Mouse (Mus musculus): Measurements from ENCODE around the gene Sema6d. TPM values are rescaled to one million over a fixed set of nuclear protein-coding genes. Genes with fewer than 3 reads are reported as not detected.
A peak's percentile ranks its signal among the peaks of the same experiment; 100 is the strongest.

Sema6d gene
- polyA plus RNA-seq (2014; fragmentation: Nextera tagmentation; extraction: Ambion mirVana): 10.6 and 12.2 TPM in 2 replicates

- 2% methylated on average over 29 of the region's 29 CpGs for WGBS
- Histone ChIP-seq H3K9ac (ENCODE audit: low read depth, low read length) (0 out of 2 replicates have a peak within 1 kb of the TSS, but pooled peaks have one; percentile 20), H3K4me1 (replicated peaks; ENCODE audit: control insufficient read depth, insufficient read depth, low read length) (no peaks in the 10 kb centered on the region), H3K27ac (ENCODE audit: low read depth, low read length) (no peak within 1 kb of the TSS), H3K27me3 (replicated peaks; ENCODE audit: control insufficient read depth, insufficient read depth, low read length) (peaks cover 26% of the 10 kb centered on the region), H3K4me2 (peak within 1 kb of the TSS; percentile 71), H3K36me3 (ENCODE audit: control insufficient read depth, insufficient read depth, low read length) (no peaks in the 10 kb centered on the region), H3K9me3 (ENCODE audit: control insufficient read depth, low read length) (no peaks in the 10 kb centered on the region), H3K4me3 (ENCODE audit: low read depth, low read length) (peak within 1 kb of the TSS; percentile 46)
- DNase-seq (ENCODE audit: low spot score) (peak; percentile 39), ATAC-seq (replicated peaks; ENCODE audit: low FRiP score) (0 out of 2 replicates have a peak, but pooled peaks have one; percentile 49)
Observed at GRCm38 (mm10) chr2:124089813-124090230, at the start of gene Sema6d. Gene Sema6d (plus strand): TSS chr2:124089969.

- Histone ChIP-seq H3K4me2 (no peak overlapping the region), H3K36me3 (ENCODE audit: control insufficient read depth, insufficient read depth, low read length) (no peaks in the 10 kb centered on the region), H3K27me3 (replicated peaks; ENCODE audit: control insufficient read depth, insufficient read depth, low read length) (no peaks in the 10 kb centered on the region), H3K9ac (ENCODE audit: low read depth, low read length) (no peak overlapping the region), H3K4me3 (ENCODE audit: low read depth, low read length) (no peak overlapping the region), H3K27ac (ENCODE audit: low read depth, low read length) (no peak overlapping the region), H3K9me3 (ENCODE audit: control insufficient read depth, low read length) (no peaks in the 10 kb centered on the region), H3K4me1 (replicated peaks; ENCODE audit: control insufficient read depth, insufficient read depth, low read length) (no peaks in the 10 kb centered on the region)
- ATAC-seq (replicated peaks; ENCODE audit: low FRiP score) (no peak), DNase-seq (ENCODE audit: low spot score) (no peak)
- 64% methylated on average over 3 of the region's 3 CpGs for WGBS
Observed at GRCm38 (mm10) chr2:124059910-124060309, 29.9 kb upstream of the Sema6d start.

- no peaks in the 10 kb centered on the region for H3K4me1 ChIP-seq (replicated peaks; ENCODE audit: control insufficient read depth, insufficient read depth, low read length)
- H3K9me3 ChIP-seq (ENCODE audit: control insufficient read depth, low read length): no peaks in the 10 kb centered on the region
- H3K36me3 ChIP-seq (ENCODE audit: control insufficient read depth, insufficient read depth, low read length): no peaks in the 10 kb centered on the region
- ATAC-seq (replicated peaks; ENCODE audit: low FRiP score) (no peak), DNase-seq (ENCODE audit: low spot score) (no peak)
- H3K27ac ChIP-seq (ENCODE audit: low read depth, low read length): no peak overlapping the region
- no peak overlapping the region for H3K9ac ChIP-seq (ENCODE audit: low read depth, low read length)
- H3K4me3 ChIP-seq (ENCODE audit: low read depth, low read length): no peak overlapping the region
- no peaks in the 10 kb centered on the region for H3K27me3 ChIP-seq (replicated peaks; ENCODE audit: control insufficient read depth, insufficient read depth, low read length)
- 82% methylated on average over 4 of the region's 4 CpGs for WGBS
- H3K4me2 ChIP-seq: no peak overlapping the region
Observed at GRCm38 (mm10) chr2:124068380-124068779, 21.4 kb upstream of the Sema6d start.

- no peak overlapping the region for H3K4me3 ChIP-seq (ENCODE audit: low read depth, low read length)
- no peaks in the 10 kb centered on the region for H3K36me3 ChIP-seq (ENCODE audit: control insufficient read depth, insufficient read depth, low read length)
- DNase-seq (ENCODE audit: low spot score) (no peak), ATAC-seq (replicated peaks; ENCODE audit: low FRiP score) (no peak)
- H3K4me2 ChIP-seq: no peak overlapping the region
- H3K9ac ChIP-seq (ENCODE audit: low read depth, low read length): no peak overlapping the region
- no peak overlapping the region for H3K27ac ChIP-seq (ENCODE audit: low read depth, low read length)
- no peaks in the 10 kb centered on the region for H3K9me3 ChIP-seq (ENCODE audit: control insufficient read depth, low read length)
- WGBS: 50% methylated on average over 2 of the region's 2 CpGs
- no peaks in the 10 kb centered on the region for H3K27me3 ChIP-seq (replicated peaks; ENCODE audit: control insufficient read depth, insufficient read depth, low read length)
- H3K4me1 ChIP-seq (replicated peaks; ENCODE audit: control insufficient read depth, insufficient read depth, low read length): no peaks in the 10 kb centered on the region
Observed at GRCm38 (mm10) chr2:124070664-124071063, 19.1 kb upstream of the Sema6d start.

- Histone ChIP-seq H3K36me3 (ENCODE audit: control insufficient read depth, insufficient read depth, low read length) (no peaks in the 10 kb centered on the region), H3K4me3 (ENCODE audit: low read depth, low read length) (no peak overlapping the region), H3K27me3 (replicated peaks; ENCODE audit: control insufficient read depth, insufficient read depth, low read length) (no peaks in the 10 kb centered on the region), H3K4me1 (replicated peaks; ENCODE audit: control insufficient read depth, insufficient read depth, low read length) (no peaks in the 10 kb centered on the region), H3K9me3 (ENCODE audit: control insufficient read depth, low read length) (no peaks in the 10 kb centered on the region), H3K27ac (ENCODE audit: low read depth, low read length) (no peak overlapping the region), H3K4me2 (no peak overlapping the region), H3K9ac (ENCODE audit: low read depth, low read length) (no peak overlapping the region)
- ATAC-seq (replicated peaks; ENCODE audit: low FRiP score): no peak
- 17% methylated on average over 2 of the region's 2 CpGs for WGBS
- DNase-seq (ENCODE audit: low spot score): no peak
Observed at GRCm38 (mm10) chr2:124071380-124071779, 18.4 kb upstream of the Sema6d start.

GRCm38 (mm10) chr2:124090231-124091141 lies 717 bp downstream of the Sema6d start:
- H3K9ac ChIP-seq (ENCODE audit: low read depth, low read length): 0 out of 2 replicates have a peak overlapping the region, but pooled peaks have one; percentile 20
- DNase-seq (ENCODE audit: low spot score) (peak; percentile 32), ATAC-seq (replicated peaks; ENCODE audit: low FRiP score) (no peak)

GRCm38 (mm10) chr2:124099697-124100096 lies 9.9 kb downstream of the Sema6d start:
- Histone ChIP-seq H3K9ac (ENCODE audit: low read depth, low read length) (no peak overlapping the region), H3K4me3 (ENCODE audit: low read depth, low read length) (no peak overlapping the region), H3K27ac (ENCODE audit: low read depth, low read length) (no peak overlapping the region), H3K4me1 (replicated peaks; ENCODE audit: control insufficient read depth, insufficient read depth, low read length) (no peaks in the 10 kb centered on the region), H3K4me2 (no peak overlapping the region), H3K27me3 (replicated peaks; ENCODE audit: control insufficient read depth, insufficient read depth, low read length) (no peaks in the 10 kb centered on the region), H3K36me3 (ENCODE audit: control insufficient read depth, insufficient read depth, low read length) (no peaks in the 10 kb centered on the region), H3K9me3 (ENCODE audit: control insufficient read depth, low read length) (no peaks in the 10 kb centered on the region)
- ATAC-seq (replicated peaks; ENCODE audit: low FRiP score) (no peak), DNase-seq (ENCODE audit: low spot score) (no peak)
- WGBS: 48% methylated on average over 1 of the region's 1 CpGs

More at GRCm38 (mm10) chr2:124090231-124091141, 717 bp downstream of the Sema6d start:
- WGBS: 6% methylated on average over 49 of the region's 49 CpGs
- Histone ChIP-seq H3K27me3 (replicated peaks; ENCODE audit: control insufficient read depth, insufficient read depth, low read length) (peaks cover 26% of the 10 kb centered on the region), H3K4me3 (ENCODE audit: low read depth, low read length) (peak overlapping the region; percentile 46), H3K27ac (ENCODE audit: low read depth, low read length) (no peak overlapping the region), H3K36me3 (ENCODE audit: control insufficient read depth, insufficient read depth, low read length) (no peaks in the 10 kb centered on the region), H3K9me3 (ENCODE audit: control insufficient read depth, low read length) (no peaks in the 10 kb centered on the region), H3K4me1 (replicated peaks; ENCODE audit: control insufficient read depth, insufficient read depth, low read length) (no peaks in the 10 kb centered on the region), H3K4me2 (peak overlapping the region; percentile 71)

- Histone ChIP-seq H3K4me1 (replicated peaks; ENCODE audit: control insufficient read depth, insufficient read depth, low read length) (no peaks in the 10 kb centered on the region), H3K9ac (ENCODE audit: low read depth, low read length) (no peak overlapping the region), H3K4me3 (ENCODE audit: low read depth, low read length) (no peak overlapping the region), H3K36me3 (ENCODE audit: control insufficient read depth, insufficient read depth, low read length) (no peaks in the 10 kb centered on the region), H3K4me2 (no peak overlapping the region), H3K9me3 (ENCODE audit: control insufficient read depth, low read length) (no peaks in the 10 kb centered on the region), H3K27me3 (replicated peaks; ENCODE audit: control insufficient read depth, insufficient read depth, low read length) (no peaks in the 10 kb centered on the region), H3K27ac (ENCODE audit: low read depth, low read length) (no peak overlapping the region)
- WGBS: 25% methylated on average over 9 of the region's 9 CpGs
- DNase-seq (ENCODE audit: low spot score): peak; percentile 35
- no peak for ATAC-seq (replicated peaks; ENCODE audit: low FRiP score)
Observed at GRCm38 (mm10) chr2:124100486-124101200, 10.9 kb downstream of the Sema6d start.

Data from liver, embryonic 11.5 days (tissue).